Mouse (Mus musculus) kidney, adult 2 months (tissue): ENCODE measurements around the gene Sost. TPM values are rescaled to one million over a fixed set of nuclear protein-coding genes. Genes with fewer than 3 reads are reported as not detected.
"Not testable (repeated sequence)": the region's sequence is repeated elsewhere in the genome, so short reads cannot be mapped to it uniquely, and the experiment has no call there.

ENCODE experiments used
- DNase-seq: peaks from one replicate; pipeline ENCODE4 v3.0.0; 2021
- H3K27ac ChIP-seq: fragments of 200-500 bp; 2 replicates; pipeline ENCODE4 v1.5.1; 2012; ENCODE audit warnings: low read depth, low read length, control low read depth, inconsistent platforms; ENCODE audit not compliant: insufficient read depth
- H3K27me3 ChIP-seq: fragments of 200-500 bp; replicated peaks from 2 replicates; pipeline ENCODE4 v1.6.1; 2012; ENCODE audit warnings: mild to moderate bottlenecking, moderate library complexity, low read length, inconsistent platforms; ENCODE audit not compliant: control insufficient read depth, insufficient read depth
- H3K36me3 ChIP-seq: fragments of 200-500 bp; 2 replicates; pipeline ENCODE4 v1.6.1; 2012; ENCODE audit warnings: mild to moderate bottlenecking, moderate library complexity, low read length, inconsistent platforms; ENCODE audit not compliant: control insufficient read depth, insufficient read depth
- H3K4me1 ChIP-seq: fragments of 200-500 bp; 2 replicates; pipeline ENCODE4 v1.6.1; 2011; ENCODE audit warnings: low read length; ENCODE audit not compliant: control insufficient read depth, insufficient read depth
- H3K4me3 ChIP-seq: fragments of 200-500 bp; 2 replicates; pipeline ENCODE4 v1.5.1; 2011; ENCODE audit warnings: mild to moderate bottlenecking, low read depth, low read length, control low read depth; ENCODE audit not compliant: insufficient read depth
- CTCF ChIP-seq: fragments of 200-500 bp; conservative IDR thresholded peaks from 2 replicates; pipeline ENCODE4 v1.5.1; 2011; ENCODE audit warnings: low read depth, mild to moderate bottlenecking, control low read depth, low read length, moderate library complexity, mixed read lengths; ENCODE audit not compliant: insufficient read depth, insufficient read length
- POLR2A ChIP-seq: fragments of 200-500 bp; IDR thresholded peaks from one replicate; pipeline ENCODE4 v1.6.1; 2011; ENCODE audit warnings: low read depth, low read length, control low read depth
- WGBS: fragments of 180-500 bp; shearing (Covaris S2); methylation state at CpG from one replicate; pipeline ENCODE4 v1.1.7; 2018; 5-methylcytosine and 5-hydroxymethylcytosine counted together
- polyA plus RNA-seq: library from polyadenylated mRNA; depleted of rRNA; stranded (reverse); fragments of >200 nt; gene quantifications from 2 replicates; pipeline ENCODE4 v1.2.3, GENCODE M21; 2012

The Sost gene
- polyA plus RNA-seq, 1 experiment: 2.0 TPM

DNA sequence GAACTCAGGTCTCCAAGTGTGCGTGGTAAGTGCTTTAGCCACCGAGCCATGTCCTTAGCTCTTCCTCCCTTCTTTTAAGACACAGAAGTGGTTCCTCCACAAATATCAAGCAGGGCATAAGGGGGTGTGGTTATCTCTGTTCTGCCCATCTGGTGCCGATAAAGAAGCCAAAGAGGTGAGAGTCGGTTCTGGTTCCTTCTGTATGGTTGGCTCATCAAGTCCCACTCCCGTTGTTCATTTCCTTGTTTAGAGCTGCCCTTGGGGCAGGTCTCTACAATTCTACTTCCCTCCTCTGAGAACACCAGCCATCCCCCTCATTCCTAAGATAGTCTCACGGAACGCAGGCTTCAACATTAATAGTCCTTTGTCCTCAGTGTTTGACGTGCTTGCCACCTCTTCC is 27.3 kb upstream of the Sost start:
- H3K27me3 ChIP-seq: no peaks in the 10 kb centered on the region
- H3K36me3 ChIP-seq: no peaks in the 10 kb centered on the region
- DNase-seq: peak; percentile 21
- WGBS: 61% methylated on average over 8 of the region's 8 CpGs
- no peak overlapping the region for H3K4me3 ChIP-seq
- peak overlapping the region; percentile 32; the same call in 1 of the 2 replicates for H3K27ac ChIP-seq
- TF ChIP-seq CTCF: no peak
- TF ChIP-seq POLR2A: no peak
- no peaks in the 10 kb centered on the region; the same call in 1 of the 2 replicates for H3K4me1 ChIP-seq

DNA sequence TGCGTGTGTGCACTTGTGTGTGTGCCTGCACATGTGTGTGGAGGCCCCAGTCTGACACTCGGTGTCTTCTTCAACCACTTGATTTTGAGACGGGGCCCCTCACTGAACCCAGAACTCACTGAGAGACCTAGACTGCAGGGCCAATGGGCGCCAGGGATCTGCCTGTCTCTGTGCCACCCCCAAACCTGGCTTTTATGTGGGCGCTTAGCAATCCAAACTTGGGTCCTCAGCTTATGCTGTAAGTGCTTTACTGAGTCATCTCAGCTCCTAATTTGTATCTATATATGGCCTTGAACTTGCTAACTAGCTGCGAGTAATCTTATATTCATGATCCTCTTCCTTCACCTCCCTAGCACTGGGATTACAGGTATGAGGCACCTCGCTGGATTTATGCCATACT is 25.6 kb upstream of the Sost start:
- no peak for TF ChIP-seq CTCF
- TF ChIP-seq POLR2A: no peak
- no peak for DNase-seq
- no peak overlapping the region for H3K27ac ChIP-seq
- WGBS: 96% methylated on average over 7 of the region's 7 CpGs
- no peaks in the 10 kb centered on the region for H3K27me3 ChIP-seq
- H3K36me3 ChIP-seq: no peaks in the 10 kb centered on the region
- no peaks in the 10 kb centered on the region; the same call in 1 of the 2 replicates for H3K4me1 ChIP-seq
- H3K4me3 ChIP-seq: no peak overlapping the region

DNA sequence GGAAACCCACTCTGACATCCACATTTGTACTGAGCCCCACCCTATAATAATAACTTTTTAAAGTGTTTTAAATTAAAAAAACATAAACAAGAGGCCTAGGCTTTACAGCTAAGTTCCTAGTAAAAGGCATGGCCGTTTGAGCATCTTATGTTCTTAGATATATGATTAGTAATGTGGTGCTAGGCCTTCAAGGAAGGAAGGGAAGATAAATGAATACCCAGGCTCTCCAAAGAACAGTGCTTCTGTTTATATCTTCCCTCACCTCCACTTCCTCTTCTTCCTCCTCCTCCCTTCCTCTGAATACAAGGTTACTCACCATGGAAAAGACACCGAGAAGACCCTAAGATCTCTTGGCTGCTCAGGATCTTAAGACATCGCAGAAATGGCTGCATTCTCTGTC is 25.0 kb upstream of the Sost start:
- 79% methylated on average over 3 of the region's 3 CpGs for WGBS
- Histone ChIP-seq H3K4me3 (no peak overlapping the region), H3K4me1 (no peaks in the 10 kb centered on the region), H3K36me3 (no peaks in the 10 kb centered on the region), H3K27ac (no peak overlapping the region), H3K27me3 (no peaks in the 10 kb centered on the region)
- no peak for DNase-seq
- no peak for TF ChIP-seq CTCF
- TF ChIP-seq POLR2A: no peak

GRCm38 (mm10) chr11:101990244-101990643 is 23.4 kb upstream of the Sost start:
- DNase-seq: no peak
- Histone ChIP-seq H3K4me3 (no peak overlapping the region), H3K4me1 (no peaks in the 10 kb centered on the region), H3K27ac (no peak overlapping the region), H3K27me3 (no peaks in the 10 kb centered on the region), H3K36me3 (no peaks in the 10 kb centered on the region)
- WGBS: 93% methylated on average over 3 of the region's 3 CpGs
- TF ChIP-seq POLR2A: no peak
- no peak for TF ChIP-seq CTCF

GRCm38 (mm10) chr11:101986913-101987312 is 20.1 kb upstream of the Sost start, which contains the start of gene Dusp3:
Dusp3 (minus strand) TSS chr11:101987013.
- H3K4me1 ChIP-seq: peaks cover 4% of the 10 kb centered on the region; the same call in 1 of the 2 replicates
- 87% methylated on average over 3 of the region's 3 CpGs for WGBS
- no peak within 1 kb of the TSS for H3K4me3 ChIP-seq
- TF ChIP-seq CTCF (no peak), POLR2A (no peak)
- no peak within 1 kb of the TSS for H3K27ac ChIP-seq
- no peak for DNase-seq
- H3K36me3 ChIP-seq: no peaks in the 10 kb centered on the region
- no peaks in the 10 kb centered on the region for H3K27me3 ChIP-seq

DNA sequence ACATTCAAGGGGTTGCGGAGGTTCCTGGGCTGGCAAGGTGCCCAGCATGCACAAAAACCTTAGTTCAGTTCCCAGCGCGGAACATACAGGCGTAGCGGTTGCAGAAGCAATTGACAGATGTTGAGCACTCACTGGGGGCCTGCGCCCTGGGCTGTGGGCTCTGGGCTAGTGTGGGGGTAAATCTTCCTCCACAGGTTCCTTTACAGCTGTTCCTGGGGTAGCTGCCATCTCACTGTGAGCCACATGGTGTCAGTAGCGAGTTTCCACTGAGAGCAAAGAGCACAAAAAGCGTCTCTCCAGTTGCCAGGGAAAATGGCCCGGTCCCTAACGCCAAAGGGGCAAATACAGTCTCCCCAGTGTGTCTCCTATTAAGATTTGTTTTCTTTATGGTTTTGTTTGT is 19.2 kb upstream of the Sost start:
- DNase-seq: peak; percentile 91
- H3K4me3 ChIP-seq: no peak overlapping the region
- H3K4me1 ChIP-seq: peaks cover 4% of the 10 kb centered on the region; the same call in 1 of the 2 replicates
- TF ChIP-seq CTCF (peak; percentile 98), POLR2A (no peak)
- no peak overlapping the region for H3K27ac ChIP-seq
- H3K36me3 ChIP-seq: no peaks in the 10 kb centered on the region; the same call in 1 of the 2 replicates
- 2% methylated on average over 10 of the region's 10 CpGs for WGBS
- no peaks in the 10 kb centered on the region for H3K27me3 ChIP-seq

GRCm38 (mm10) chr11:101985450-101985849 is 18.6 kb upstream of the Sost start:
- WGBS: 41% methylated on average over 6 of the region's 6 CpGs

More at GRCm38 (mm10) chr11:101985450-101985849, 18.6 kb upstream of the Sost start:
- H3K36me3 ChIP-seq, H3K4me1 ChIP-seq, DNase-seq, H3K27me3 ChIP-seq, H3K27ac ChIP-seq, H3K4me3 ChIP-seq: not testable (repeated sequence)
